Mouse (Mus musculus) forebrain, embryonic 13.5 days (tissue): Measurements from ENCODE around the gene Prkcz. TPM values are rescaled to one million over a fixed set of nuclear protein-coding genes. Genes with fewer than 3 reads are reported as not detected.

Experiments used
- ATAC-seq: fragments of 200-750 bp; cut with Nextera tagmentation; 2 replicates; pipeline ENCODE4 v1.8.0; 2017
- H3K27ac ChIP-seq: fragments of 300-500 bp; sonication (generic); 2 replicates; pipeline ENCODE4 v1.5.1; 2015; ENCODE audit warnings: inconsistent platforms, mild to moderate bottlenecking, moderate library complexity
- H3K27me3 ChIP-seq: fragments of 300-500 bp; sonication (generic); 2 replicates; pipeline ENCODE4 v1.6.1; 2015; ENCODE audit warnings: mild to moderate bottlenecking, inconsistent platforms
- H3K36me3 ChIP-seq: fragments of 300-500 bp; sonication (generic); 2 replicates; pipeline ENCODE4 v1.6.1; 2015; ENCODE audit warnings: mild to moderate bottlenecking, inconsistent platforms; ENCODE audit not compliant: poor library complexity, severe bottlenecking
- H3K4me1 ChIP-seq: fragments of 300-500 bp; sonication (generic); 2 replicates; pipeline ENCODE4 v1.6.1; 2015; ENCODE audit warnings: inconsistent platforms
- H3K4me2 ChIP-seq: fragments of 300-500 bp; sonication (generic); 2 replicates; pipeline ENCODE4 v1.6.1; 2015; ENCODE audit warnings: inconsistent platforms, mild to moderate bottlenecking, moderate library complexity
- H3K4me3 ChIP-seq: fragments of 300-500 bp; sonication (generic); 2 replicates; pipeline ENCODE4 v1.5.1; 2015; ENCODE audit warnings: mild to moderate bottlenecking, inconsistent platforms
- H3K9ac ChIP-seq: fragments of 300-500 bp; sonication (generic); 2 replicates; pipeline ENCODE4 v1.6.1; 2015; ENCODE audit warnings: mild to moderate bottlenecking, inconsistent platforms
- H3K9me3 ChIP-seq: fragments of 300-500 bp; sonication (generic); replicated peaks from 2 replicates; pipeline ENCODE4 v1.6.1; 2016; ENCODE audit warnings: inconsistent platforms
- WGBS: fragments of 180-500 bp; shearing (Covaris S2); methylation state at CpG from one replicate; pipeline ENCODE4 v1.1.7; 2015; 5-methylcytosine and 5-hydroxymethylcytosine counted together
- polyA plus RNA-seq: library from polyadenylated mRNA; unstranded; fragments of >200 nt; fragmentation: Nextera tagmentation; extraction: Ambion mirVana; gene quantifications from 2 replicates; pipeline ENCODE4 v1.2.1, GENCODE M21; 2015

The Prkcz gene
- 33.2 and 42.1 TPM in 2 replicates for polyA plus RNA-seq

DNA sequence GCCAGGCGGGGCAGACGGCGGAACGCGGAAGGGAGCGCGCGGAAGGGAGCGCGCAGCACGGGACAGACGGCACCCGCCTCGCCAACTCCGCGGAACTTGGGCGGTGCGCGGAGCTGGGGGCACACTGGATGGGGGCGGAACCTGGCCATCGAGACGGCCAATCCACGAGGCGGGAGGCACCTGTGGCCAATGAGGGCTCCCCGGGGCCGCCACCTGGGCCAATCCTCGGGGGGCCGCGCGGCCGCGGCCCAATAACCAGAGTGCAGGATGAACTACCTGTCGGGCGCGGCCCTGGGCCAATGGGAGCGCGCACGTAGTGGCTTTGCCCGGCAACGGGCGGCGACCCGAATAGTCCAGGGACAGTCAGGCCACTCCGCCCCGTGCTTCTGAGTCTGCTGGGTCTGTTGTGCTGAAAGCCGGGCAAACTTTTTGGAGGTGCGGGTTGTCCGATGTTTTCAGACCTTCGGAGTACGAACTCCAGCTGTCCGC lies at the start of gene Prkcz:
Gene Prkcz (minus strand): TSS at position 59 of the 489 bp plus-strand sequence.
- WGBS, result under 1% methylated on average over 51 of the region's 51 CpGs

DNA sequence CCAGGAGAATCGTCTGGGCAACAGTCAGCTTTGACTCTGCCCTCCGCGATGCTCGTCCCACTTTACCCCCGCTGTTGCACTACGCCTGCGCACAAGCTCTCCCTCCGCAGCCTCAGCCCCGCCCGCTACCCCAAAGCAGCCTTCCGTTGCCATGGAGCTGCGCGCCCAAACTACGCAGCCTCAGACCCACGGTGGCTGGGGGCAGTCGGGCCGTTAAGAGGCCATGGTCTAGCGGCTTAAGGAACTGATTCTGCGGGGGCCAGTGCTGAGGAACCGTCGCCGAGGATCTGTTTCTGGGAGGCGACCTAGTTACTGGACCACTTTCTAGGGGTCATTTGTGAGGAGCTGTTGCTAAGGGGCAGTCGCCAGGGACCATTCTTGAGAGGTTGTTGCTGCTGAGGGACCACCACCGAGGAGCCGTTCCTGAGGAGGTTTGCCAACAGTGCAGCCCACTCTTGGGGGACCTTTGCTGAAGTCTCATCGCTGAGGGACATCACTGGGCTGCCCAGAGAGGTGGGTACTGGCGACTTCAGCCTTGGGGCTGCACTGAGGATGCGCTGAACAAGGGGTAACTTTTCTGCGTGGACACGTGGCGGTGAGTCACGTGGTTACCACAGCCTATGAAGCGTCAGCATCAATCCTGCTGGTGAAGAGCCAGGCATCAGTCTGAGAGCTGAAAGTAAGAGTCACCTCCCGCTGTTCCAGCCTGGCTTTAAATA lies 48.1 kb upstream of the Prkcz start, which contains the start of gene Cfap74:
Gene Cfap74 (plus strand): TSS at position 133 of the 719 bp plus-strand sequence.
- H3K9me3 ChIP-seq, result no peaks in the 10 kb centered on the region
- peak within 1 kb of the TSS; percentile 79 for H3K4me2 ChIP-seq
- peak within 1 kb of the TSS; percentile 31; the same call in 1 of the 2 replicates for H3K27ac ChIP-seq
- peak within 1 kb of the TSS; percentile 58 for H3K9ac ChIP-seq
- peak; percentile 98 for ATAC-seq
- no peaks in the 10 kb centered on the region for H3K36me3 ChIP-seq
- H3K4me1 ChIP-seq, result peaks cover 11% of the 10 kb centered on the region
- under 1% methylated on average over 35 of the region's 35 CpGs for WGBS
- peak within 1 kb of the TSS; percentile 50 for H3K4me3 ChIP-seq
- no peaks in the 10 kb centered on the region; the same call in 1 of the 2 replicates for H3K27me3 ChIP-seq

More for the DNA sequence above, at the start of gene Prkcz:
- peaks cover 64% of the 10 kb centered on the region for H3K27me3 ChIP-seq
- H3K9ac ChIP-seq, result no peak within 1 kb of the TSS
- ATAC-seq, result peak; percentile 61; the same call in 1 of the 2 replicates
- H3K4me1 ChIP-seq, result peaks cover 14% of the 10 kb centered on the region; the same call in 1 of the 2 replicates
- peak within 1 kb of the TSS; percentile 41 for H3K4me3 ChIP-seq
- H3K9me3 ChIP-seq, result no peaks in the 10 kb centered on the region
- H3K4me2 ChIP-seq, result peak within 1 kb of the TSS; percentile 61
- no peak within 1 kb of the TSS for H3K27ac ChIP-seq
- H3K36me3 ChIP-seq, result no peaks in the 10 kb centered on the region

DNA sequence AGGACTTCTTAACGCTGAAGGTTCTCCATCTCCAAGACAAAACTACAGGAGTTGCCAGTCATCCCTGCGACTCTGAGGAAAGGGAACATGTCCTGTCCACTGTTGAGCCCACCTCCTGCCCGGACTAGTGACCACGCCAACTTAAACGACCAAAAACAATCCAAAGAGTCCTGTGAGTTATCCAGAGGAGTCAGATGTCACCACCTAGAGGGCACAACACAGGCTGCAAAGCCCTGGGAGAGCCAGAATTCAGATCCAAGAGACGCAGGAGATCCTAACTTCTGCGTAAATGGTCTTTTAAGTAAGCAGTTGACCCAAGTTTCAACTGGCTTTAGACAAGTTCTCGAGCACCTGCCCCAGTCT lies 47.5 kb upstream of the Prkcz start:
- WGBS, result 1% methylated on average over 8 of the region's 8 CpGs
- Histone ChIP-seq H3K4me3 (peak overlapping the region; percentile 50), H3K4me2 (peak overlapping the region; percentile 79), H3K27ac (no peak overlapping the region), H3K36me3 (no peaks in the 10 kb centered on the region), H3K9me3 (no peaks in the 10 kb centered on the region), H3K4me1 (peaks cover 11% of the 10 kb centered on the region), H3K27me3 (no peaks in the 10 kb centered on the region; the same call in 1 of the 2 replicates), H3K9ac (peak overlapping the region; percentile 58)
- peak; percentile 48 for ATAC-seq

DNA sequence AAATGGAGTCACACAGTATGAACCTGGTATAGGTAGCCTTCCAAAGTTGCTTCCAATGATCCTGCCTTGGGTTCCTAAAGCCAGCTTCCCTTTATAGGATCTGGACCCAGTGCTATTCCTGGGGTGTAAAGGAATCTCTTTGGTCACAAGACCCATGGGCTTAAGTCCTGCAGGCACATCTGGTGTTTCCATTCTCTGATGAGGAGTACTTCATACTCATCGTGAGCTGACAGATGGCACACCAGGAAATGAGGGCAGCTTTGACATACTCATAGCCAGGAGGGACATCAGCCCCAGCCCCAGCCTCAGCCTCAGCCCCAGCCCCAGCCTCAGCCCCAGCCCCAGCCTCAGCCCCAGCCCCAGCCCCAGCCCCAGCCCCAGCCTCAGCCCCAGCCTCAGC lies 41.3 kb upstream of the Prkcz start:
- no peak overlapping the region for H3K27ac ChIP-seq
- H3K9ac ChIP-seq, result no peak overlapping the region
- H3K4me1 ChIP-seq, result peaks cover 8% of the 10 kb centered on the region
- no peak overlapping the region for H3K4me2 ChIP-seq
- H3K9me3 ChIP-seq, result no peaks in the 10 kb centered on the region
- H3K27me3 ChIP-seq, result peaks cover 32% of the 10 kb centered on the region
- no peaks in the 10 kb centered on the region for H3K36me3 ChIP-seq
- 72% methylated on average over 1 of the region's 1 CpGs for WGBS
- no peak for ATAC-seq
- no peak overlapping the region for H3K4me3 ChIP-seq

- H3K9ac ChIP-seq, result no peak overlapping the region
- peaks cover 46% of the 10 kb centered on the region for H3K27me3 ChIP-seq
- ATAC-seq, result no peak
These were observed 40.0 kb upstream of the Prkcz start for GRCm38 (mm10) chr4:155401121-155401520.

GRCm38 (mm10) chr4:155398222-155398540 lies 37.0 kb upstream of the Prkcz start:
- H3K4me2 ChIP-seq, result peak overlapping the region; percentile 71
- H3K36me3 ChIP-seq, result no peaks in the 10 kb centered on the region
- peaks cover 60% of the 10 kb centered on the region for H3K27me3 ChIP-seq
- H3K4me1 ChIP-seq, result peaks cover 11% of the 10 kb centered on the region
- no peak overlapping the region for H3K9ac ChIP-seq
- ATAC-seq, result no peak
- peak overlapping the region; percentile 41 for H3K4me3 ChIP-seq
- H3K27ac ChIP-seq, result no peak overlapping the region
- WGBS, result 3% methylated on average over 9 of the region's 9 CpGs
- H3K9me3 ChIP-seq, result no peaks in the 10 kb centered on the region

More at GRCm38 (mm10) chr4:155401121-155401520, 40.0 kb upstream of the Prkcz start:
- Histone ChIP-seq H3K4me3 (no peak overlapping the region), H3K36me3 (no peaks in the 10 kb centered on the region), H3K27ac (no peak overlapping the region), H3K4me1 (peaks cover 11% of the 10 kb centered on the region), H3K4me2 (no peak overlapping the region), H3K9me3 (no peaks in the 10 kb centered on the region)
- WGBS, result 75% methylated on average over 7 of the region's 7 CpGs

GRCm38 (mm10) chr4:155397511-155398221 lies 36.5 kb upstream of the Prkcz start, which contains the start of gene Gabrd:
TSS of gene Gabrd (minus strand) at chr4:155398112.
- no peaks in the 10 kb centered on the region for H3K9me3 ChIP-seq
- H3K36me3 ChIP-seq, result no peaks in the 10 kb centered on the region
- peaks cover 60% of the 10 kb centered on the region for H3K27me3 ChIP-seq
- peak within 1 kb of the TSS; percentile 41 for H3K4me3 ChIP-seq
- peaks cover 11% of the 10 kb centered on the region for H3K4me1 ChIP-seq
- ATAC-seq, result peak; percentile 45; the same call in 1 of the 2 replicates
- WGBS, result 1% methylated on average over 38 of the region's 57 CpGs
- no peak within 1 kb of the TSS for H3K9ac ChIP-seq
- H3K27ac ChIP-seq, result no peak within 1 kb of the TSS
- H3K4me2 ChIP-seq, result peak within 1 kb of the TSS; percentile 71

DNA sequence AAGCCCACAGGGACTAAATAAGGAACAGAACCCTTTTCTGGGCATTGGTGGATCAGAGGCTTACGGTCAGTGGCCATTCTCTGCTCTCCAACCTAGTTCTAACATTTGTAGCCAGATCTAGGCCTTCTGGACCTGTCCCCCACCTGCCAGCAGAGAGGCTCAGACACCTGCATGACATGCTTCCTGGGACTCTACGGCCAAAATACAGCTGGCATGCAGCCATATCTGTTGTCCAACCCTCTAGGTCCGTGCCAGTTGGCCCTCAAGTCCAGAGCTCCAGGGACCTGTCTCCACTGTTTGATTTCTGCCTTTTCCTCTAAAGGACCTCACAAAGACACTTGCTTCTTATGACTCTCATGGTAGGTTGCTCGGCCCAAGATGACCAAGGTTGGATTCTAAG lies 35.6 kb upstream of the Prkcz start:
- H3K9ac ChIP-seq, result no peak overlapping the region

GRCm38 (mm10) chr4:155395471-155395870 lies 34.3 kb upstream of the Prkcz start:
- H3K4me3 ChIP-seq, result no peak overlapping the region
- no peak overlapping the region for H3K4me2 ChIP-seq
- H3K4me1 ChIP-seq, result peaks cover 11% of the 10 kb centered on the region
- H3K27me3 ChIP-seq, result peaks cover 56% of the 10 kb centered on the region
- no peaks in the 10 kb centered on the region for H3K9me3 ChIP-seq
- no peak for ATAC-seq
- no peak overlapping the region for H3K9ac ChIP-seq
- no peak overlapping the region for H3K27ac ChIP-seq
- H3K36me3 ChIP-seq, result no peaks in the 10 kb centered on the region
- 85% methylated on average over 5 of the region's 5 CpGs for WGBS

More for the DNA sequence above, 35.6 kb upstream of the Prkcz start:
- Histone ChIP-seq H3K9me3 (no peaks in the 10 kb centered on the region), H3K4me1 (peaks cover 11% of the 10 kb centered on the region), H3K36me3 (no peaks in the 10 kb centered on the region), H3K27ac (no peak overlapping the region), H3K4me3 (no peak overlapping the region), H3K27me3 (peaks cover 60% of the 10 kb centered on the region), H3K4me2 (no peak overlapping the region)
- WGBS, result 81% methylated on average over 4 of the region's 4 CpGs
- ATAC-seq, result no peak

DNA sequence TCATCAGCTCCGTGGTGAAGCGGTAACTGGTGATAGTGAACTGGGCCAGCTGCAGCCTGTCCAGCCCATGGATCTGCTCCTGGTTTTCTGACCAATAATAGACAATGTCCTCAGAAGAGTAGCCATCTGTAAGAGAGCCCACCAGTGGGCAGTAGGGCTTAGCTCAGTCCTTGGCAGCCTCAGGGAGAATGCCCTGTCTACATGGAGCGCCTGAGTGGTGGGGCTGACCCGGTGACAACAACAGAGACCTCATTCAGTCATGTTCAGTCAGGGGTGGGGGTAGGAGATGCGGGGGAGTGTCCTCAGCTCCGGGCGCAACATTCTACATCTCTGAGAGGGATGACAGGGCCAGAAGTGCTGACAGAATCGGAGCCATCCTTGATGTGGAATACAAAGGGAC lies 26.0 kb upstream of the Prkcz start:
- 84% methylated on average over 8 of the region's 8 CpGs for WGBS
- H3K27ac ChIP-seq, result no peak overlapping the region
- ATAC-seq, result no peak
- no peaks in the 10 kb centered on the region for H3K9me3 ChIP-seq
- no peak overlapping the region for H3K4me2 ChIP-seq
- no peaks in the 10 kb centered on the region for H3K36me3 ChIP-seq
- H3K9ac ChIP-seq, result no peak overlapping the region
- H3K4me1 ChIP-seq, result no peaks in the 10 kb centered on the region
- H3K27me3 ChIP-seq, result 0 out of 2 replicates have a peak, but pooled peaks cover 3% of the 10 kb centered on the region
- no peak overlapping the region for H3K4me3 ChIP-seq

DNA sequence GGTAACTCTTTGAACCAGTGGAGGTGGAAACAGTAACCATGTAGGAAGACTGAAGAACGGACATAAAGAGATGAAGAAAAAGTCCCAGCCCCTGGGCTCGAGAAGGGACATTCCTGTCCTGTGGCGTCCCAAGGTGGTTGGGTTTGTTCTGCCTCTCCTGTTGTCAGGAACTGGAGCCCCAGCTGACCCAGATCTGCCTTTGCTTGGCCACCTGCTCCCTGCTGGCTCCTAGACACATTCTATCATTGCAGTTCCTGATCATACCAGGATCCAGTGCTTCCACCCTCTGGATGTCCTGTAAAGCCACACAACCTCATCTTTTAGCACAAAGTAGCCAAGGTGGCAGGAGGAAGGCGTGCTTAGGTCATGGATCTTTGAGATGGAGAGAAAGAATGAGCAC lies 22.2 kb upstream of the Prkcz start:
- 0 out of 2 replicates have a peak, but pooled peaks cover 3% of the 10 kb centered on the region for H3K27me3 ChIP-seq
- H3K4me1 ChIP-seq, result no peaks in the 10 kb centered on the region
- ATAC-seq, result no peak
- no peaks in the 10 kb centered on the region for H3K9me3 ChIP-seq
- no peaks in the 10 kb centered on the region for H3K36me3 ChIP-seq
- 76% methylated on average over 4 of the region's 4 CpGs for WGBS
- H3K9ac ChIP-seq, result no peak overlapping the region
- H3K4me2 ChIP-seq, result no peak overlapping the region
- no peak overlapping the region for H3K27ac ChIP-seq
- H3K4me3 ChIP-seq, result no peak overlapping the region

- H3K27ac ChIP-seq, result no peak overlapping the region
- no peak overlapping the region for H3K4me2 ChIP-seq
- no peaks in the 10 kb centered on the region for H3K9me3 ChIP-seq
- WGBS, result 20% methylated on average over 9 of the region's 9 CpGs
- H3K27me3 ChIP-seq, result 0 out of 2 replicates have a peak, but pooled peaks cover 3% of the 10 kb centered on the region
- no peaks in the 10 kb centered on the region for H3K4me1 ChIP-seq
- no peak overlapping the region for H3K4me3 ChIP-seq
- no peak for ATAC-seq
- no peaks in the 10 kb centered on the region for H3K36me3 ChIP-seq
- no peak overlapping the region for H3K9ac ChIP-seq
These were observed 21.6 kb upstream of the Prkcz start for GRCm38 (mm10) chr4:155382752-155383151.
